In the genomic region with DNA sequence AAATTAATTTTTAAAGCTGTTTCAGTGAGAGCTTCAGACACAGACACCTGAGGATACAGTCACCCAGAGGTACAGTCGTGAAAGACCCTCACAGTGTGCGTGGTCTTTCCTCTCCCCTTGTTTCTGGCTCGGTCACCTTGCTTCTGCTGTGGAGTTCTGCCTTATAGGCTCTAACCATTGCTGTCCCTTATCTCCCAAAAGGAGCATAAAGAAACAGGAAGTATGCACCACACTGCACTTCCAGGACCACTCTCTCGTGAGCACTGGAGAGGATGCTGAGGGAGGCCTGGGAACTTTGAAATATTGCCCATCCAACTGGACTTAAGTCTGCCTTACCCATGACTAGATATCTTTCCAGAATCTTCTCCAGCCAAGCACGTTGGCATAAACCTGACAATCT, we compare ENCODE assay signal across 41 mouse cellular contexts. TPM values are rescaled to one million over a fixed set of nuclear protein-coding genes. Genes with fewer than 3 reads are reported as not detected.
"Had no signal": no experiment of that assay in that cellular context is flagged by ENCODE, and none has a peak within 500 bp of the region (broad histone marks: within the 10 kb centered on the region; RNA-seq: fewer than 3 reads in every experiment).

No protein-coding gene starts in this region.

- H3K4me1 ChIP-seq: limb, embryonic 12.5 days; limb, embryonic 13.5 days; lung, embryonic 15.5 days; midbrain, embryonic 10.5 days; midbrain, embryonic 12.5 days; midbrain, embryonic 13.5 days; midbrain, embryonic 15.5 days; neural tube, embryonic 12.5 days had no signal

- H3K9ac ChIP-seq: limb, embryonic 12.5 days; limb, embryonic 13.5 days; limb, embryonic 15.5 days; liver, embryonic 12.5 days; liver, embryonic 13.5 days; liver, embryonic 14.5 days; liver, embryonic 15.5 days; liver, postnatal 0 days; lung, embryonic 14.5 days; lung, embryonic 15.5 days; midbrain, embryonic 12.5 days; midbrain, embryonic 13.5 days; midbrain, embryonic 15.5 days; neural tube, embryonic 12.5 days had no signal

- H3K27ac ChIP-seq: limb, embryonic 10.5 days; limb, embryonic 12.5 days; limb, embryonic 13.5 days; limb, embryonic 15.5 days; liver, embryonic 12.5 days; liver, embryonic 13.5 days; liver, embryonic 14.5 days; liver, embryonic 15.5 days; lung, embryonic 15.5 days; macrophage; midbrain, embryonic 10.5 days; midbrain, embryonic 12.5 days; midbrain, embryonic 13.5 days; midbrain, embryonic 15.5 days; neural tube, embryonic 12.5 days had no signal

- DNase-seq: left cerebral cortex, postnatal 4 days; liver; liver, embryonic 13.5 days; liver, postnatal 0 days; lung, adult 18-20 months; lung, adult 2 months; lung, embryonic 14.5 days; lung, postnatal 10 days; lung, postnatal 14 days; lung, postnatal 36 days; lung, postnatal 4 days; midbrain, embryonic 14.5 days had no signal

- ATAC-seq: liver, embryonic 12.5 days; liver, postnatal 0 days; lung, postnatal 0 days; midbrain, embryonic 13.5 days; midbrain, embryonic 15.5 days; midbrain, embryonic 16.5 days had no signal

- H3K36me3 ChIP-seq: limb, embryonic 10.5 days; limb, embryonic 12.5 days; limb, embryonic 13.5 days; limb, embryonic 15.5 days; liver, embryonic 12.5 days; liver, embryonic 13.5 days; liver, embryonic 15.5 days; lung, embryonic 15.5 days; midbrain, embryonic 10.5 days; midbrain, embryonic 12.5 days; midbrain, embryonic 13.5 days; midbrain, embryonic 15.5 days; neural tube, embryonic 12.5 days had no signal

- H3K27me3 ChIP-seq: limb, embryonic 12.5 days; limb, embryonic 13.5 days; limb, embryonic 15.5 days; liver, embryonic 12.5 days; liver, embryonic 13.5 days; liver, embryonic 15.5 days; lung, embryonic 15.5 days; midbrain, embryonic 12.5 days; midbrain, embryonic 13.5 days; midbrain, embryonic 15.5 days; neural tube, embryonic 12.5 days had no signal

- H3K9me3 ChIP-seq: limb, embryonic 10.5 days; limb, embryonic 13.5 days; limb, embryonic 15.5 days; liver, embryonic 15.5 days; lung, embryonic 15.5 days; midbrain, embryonic 15.5 days had no signal

- H3K4me3 ChIP-seq: limb, embryonic 10.5 days; limb, embryonic 12.5 days; limb, embryonic 13.5 days; limb, embryonic 15.5 days; liver, embryonic 12.5 days; liver, embryonic 13.5 days; liver, embryonic 15.5 days; lung, embryonic 15.5 days; megakaryocyte, embryonic 14.5 days; midbrain, embryonic 10.5 days; midbrain, embryonic 12.5 days; midbrain, embryonic 13.5 days; midbrain, embryonic 15.5 days; myocyte; neural tube, embryonic 12.5 days had no signal

RNA-seq across cellular contexts. Expression of a gene that starts 34.3 kb away (rescaled TPM):
- total RNA-seq: liver, adult 2 months; megakaryocyte progenitor cell, adult 5-6 weeks; megakaryocyte, adult 5-6 weeks; megakaryocyte-erythroid progenitor cell, adult 5-6 weeks; monocyte, adult 5-6 weeks had no signal
- polyA plus RNA-seq: limb, embryonic 12.5 days; limb, embryonic 13.5 days; liver, adult 2 months; liver, embryonic 11.5 days; liver, embryonic 12.5 days; liver, embryonic 13.5 days; liver, embryonic 15.5 days; liver, embryonic 16.5 days; liver, postnatal 0 days; lung, embryonic 14.5 days; lung, embryonic 15.5 days; lung, embryonic 16.5 days; lung, postnatal 0 days; macrophage; midbrain, embryonic 11.5 days; midbrain, embryonic 12.5 days; midbrain, embryonic 14.5 days; midbrain, embryonic 15.5 days; midbrain, embryonic 16.5 days; midbrain, postnatal 0 days; neural tube, embryonic 11.5 days had no signal
